Mouse (Mus musculus) neural tube, embryonic 14.5 days (tissue): ENCODE data around the gene Stox2. TPM values are rescaled to one million over a fixed set of nuclear protein-coding genes. Genes with fewer than 3 reads are reported as not detected.

Experiments used
- ATAC-seq: fragments of 200-750 bp; cut with Nextera tagmentation; 2 replicates; pipeline ENCODE4 v1.8.0; 2017; ENCODE audit warnings: low read depth, mild to moderate bottlenecking, moderate TSS enrichment, moderate library complexity
- H3K27ac ChIP-seq: fragments of 300-500 bp; sonication (generic); 2 replicates; pipeline ENCODE4 v1.5.1; 2014; ENCODE audit warnings: low read depth, mild to moderate bottlenecking, control low read depth, low read length, moderate library complexity, mixed read lengths
- H3K27me3 ChIP-seq: fragments of 300-500 bp; sonication (generic); 2 replicates; pipeline ENCODE4 v1.6.1; 2014; ENCODE audit warnings: low read length; ENCODE audit not compliant: control insufficient read depth, insufficient read depth
- H3K36me3 ChIP-seq: fragments of 300-500 bp; sonication (generic); 2 replicates; pipeline ENCODE4 v1.6.1; 2014; ENCODE audit warnings: low read length, mixed read lengths; ENCODE audit not compliant: control insufficient read depth, insufficient read depth
- H3K4me1 ChIP-seq: fragments of 300-500 bp; sonication (generic); 2 replicates; pipeline ENCODE4 v1.6.1; 2014; ENCODE audit warnings: low read length; ENCODE audit not compliant: control insufficient read depth, insufficient read depth
- H3K4me2 ChIP-seq: fragments of 300-500 bp; sonication (generic); 2 replicates; pipeline ENCODE4 v1.6.1; 2014; ENCODE audit warnings: mild to moderate bottlenecking, low read depth, low read length, control low read depth
- H3K4me3 ChIP-seq: fragments of 300-500 bp; sonication (generic); 2 replicates; pipeline ENCODE4 v1.5.1; 2014; ENCODE audit warnings: low read depth, low read length, control low read depth, mixed read lengths
- H3K9ac ChIP-seq: fragments of 300-500 bp; sonication (generic); replicated peaks from 2 replicates; pipeline ENCODE4 v1.6.1; 2014; ENCODE audit warnings: low read depth, mild to moderate bottlenecking, control low read depth, low read length, mixed read lengths
- H3K9me3 ChIP-seq: fragments of 300-500 bp; sonication (generic); 2 replicates; pipeline ENCODE4 v1.6.1; 2016; ENCODE audit warnings: low read length; ENCODE audit not compliant: control insufficient read depth
- WGBS: fragments of 180-500 bp; shearing (Covaris S2); extraction: QIAGEN DNeasy Blood & Tissue Kit; methylation state at CpG from one replicate; pipeline ENCODE4 v1.1.7; 2014; 5-methylcytosine and 5-hydroxymethylcytosine counted together
- polyA plus RNA-seq: library from polyadenylated mRNA; unstranded; fragments of >200 nt; fragmentation: Nextera tagmentation; extraction: Ambion mirVana; gene quantifications from 2 replicates; pipeline ENCODE4 v1.2.1, GENCODE M21; 2014

The Stox2 gene
- polyA plus RNA-seq, 1 experiment from 2014 or later = 49.7 TPM

DNA sequence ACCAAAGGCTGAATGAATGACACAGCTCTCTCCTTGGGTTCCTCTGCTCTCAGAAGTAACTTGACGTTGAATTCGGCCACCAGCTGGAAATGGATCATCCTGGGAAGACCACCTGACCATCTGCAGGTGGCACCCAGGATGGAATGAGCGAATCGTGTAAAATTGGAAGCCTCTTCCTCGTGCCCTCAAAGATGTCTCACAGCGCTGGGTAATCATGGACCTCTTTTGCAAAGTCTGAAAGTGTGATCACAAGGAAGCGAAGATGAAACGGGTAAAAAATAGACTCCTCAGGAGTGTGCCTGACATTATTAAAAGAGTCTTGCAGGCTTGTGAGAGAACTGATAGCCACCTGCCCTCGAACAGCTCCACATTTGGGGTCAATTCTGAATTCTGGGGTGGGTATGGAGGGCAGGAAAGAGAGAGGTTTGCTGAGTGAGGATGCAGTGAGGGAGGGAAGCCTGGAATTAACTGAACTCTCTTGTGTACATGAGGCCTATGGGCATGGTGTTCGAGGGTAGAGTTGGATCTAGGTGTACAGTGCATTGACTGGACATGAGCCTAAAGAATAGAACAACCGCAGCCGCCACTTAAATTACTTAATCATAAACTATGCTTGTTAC lies 160.0 kb downstream of the Stox2 start:
- peak overlapping the region; percentile 68 for H3K4me2 ChIP-seq
- no peak for ATAC-seq
- peaks cover 47% of the 10 kb centered on the region for H3K4me1 ChIP-seq
- no peaks in the 10 kb centered on the region for H3K27me3 ChIP-seq
- H3K27ac ChIP-seq = no peak overlapping the region
- H3K9ac ChIP-seq = peak overlapping the region; percentile 100
- WGBS = 34% methylated on average over 12 of the region's 12 CpGs
- no peaks in the 10 kb centered on the region for H3K9me3 ChIP-seq
- H3K4me3 ChIP-seq = peak overlapping the region; percentile 95
- no peaks in the 10 kb centered on the region for H3K36me3 ChIP-seq

GRCm38 (mm10) chr8:47285435-47285834 lies 160.7 kb downstream of the Stox2 start:
- Histone ChIP-seq H3K9me3 (no peaks in the 10 kb centered on the region), H3K4me1 (peaks cover 49% of the 10 kb centered on the region), H3K36me3 (no peaks in the 10 kb centered on the region), H3K4me2 (peak overlapping the region; percentile 68), H3K27ac (peak overlapping the region; percentile 30; the same call in 1 of the 2 replicates), H3K27me3 (no peaks in the 10 kb centered on the region), H3K4me3 (peak overlapping the region; percentile 95), H3K9ac (peak overlapping the region; percentile 8; the same call in 1 of the 2 replicates)
- no peak for ATAC-seq
- 21% methylated on average over 6 of the region's 6 CpGs for WGBS

DNA sequence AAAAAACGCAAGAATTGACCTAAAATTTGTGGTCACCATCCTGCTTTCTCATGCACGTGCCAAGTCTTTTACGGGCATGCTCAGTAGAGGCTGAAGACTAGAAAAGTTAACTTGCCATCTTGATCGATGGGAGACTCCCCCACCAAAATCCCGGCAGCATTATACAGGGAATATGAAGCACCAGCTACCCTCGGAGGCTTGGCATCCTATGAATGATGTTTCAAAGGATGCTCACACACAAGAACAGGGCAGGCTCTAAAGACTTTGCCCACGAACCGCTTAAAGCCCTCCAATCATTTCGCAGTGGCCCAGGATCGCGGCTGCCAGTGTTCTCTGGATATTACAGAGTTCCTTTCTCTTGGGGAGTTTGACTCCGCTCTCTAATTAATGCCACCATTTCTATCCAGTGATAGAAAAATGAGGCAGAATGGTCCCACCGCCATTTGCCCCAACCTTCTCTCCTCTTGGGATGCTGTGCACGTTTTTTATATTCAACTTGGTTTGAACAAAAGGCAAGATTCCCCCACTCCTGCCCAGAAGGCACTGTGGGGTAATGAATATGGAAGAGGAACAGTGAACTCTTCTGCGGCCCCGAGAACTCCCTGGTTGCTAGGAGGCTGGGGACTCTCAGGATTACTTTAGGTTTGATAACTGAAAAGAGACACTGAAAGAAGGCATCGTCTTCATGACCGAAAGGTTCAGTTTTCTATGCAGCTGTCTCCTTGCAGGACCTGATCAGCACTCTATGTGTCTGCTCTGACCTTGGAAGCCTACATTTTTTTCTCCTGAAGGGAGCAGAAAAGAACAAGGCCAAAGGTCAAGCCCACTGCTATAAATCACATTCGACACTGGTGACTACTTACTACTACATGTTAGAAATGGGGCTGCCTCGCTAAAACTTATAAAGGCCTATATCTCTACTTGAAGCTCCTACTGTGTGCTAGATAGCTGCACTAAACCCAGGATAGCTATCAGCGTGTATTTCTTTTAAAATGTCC lies 161.5 kb downstream of the Stox2 start:
- H3K4me1 ChIP-seq = peaks cover 49% of the 10 kb centered on the region
- peak overlapping the region; percentile 39; the same call in 1 of the 2 replicates for H3K9ac ChIP-seq
- H3K4me3 ChIP-seq = peak overlapping the region; percentile 95
- H3K27me3 ChIP-seq = no peaks in the 10 kb centered on the region
- 23% methylated on average over 21 of the region's 21 CpGs for WGBS
- H3K4me2 ChIP-seq = peak overlapping the region; percentile 68
- ATAC-seq = no peak
- H3K9me3 ChIP-seq = no peaks in the 10 kb centered on the region
- H3K27ac ChIP-seq = peak overlapping the region; percentile 58
- no peaks in the 10 kb centered on the region for H3K36me3 ChIP-seq

GRCm38 (mm10) chr8:47279898-47280297 lies 166.3 kb downstream of the Stox2 start:
- no peak for ATAC-seq
- Histone ChIP-seq H3K4me2 (no peak overlapping the region), H3K27me3 (no peaks in the 10 kb centered on the region), H3K4me3 (no peak overlapping the region), H3K4me1 (peaks cover 47% of the 10 kb centered on the region), H3K36me3 (no peaks in the 10 kb centered on the region), H3K27ac (no peak overlapping the region), H3K9ac (no peak overlapping the region), H3K9me3 (no peaks in the 10 kb centered on the region)
- WGBS = 40% methylated on average over 10 of the region's 10 CpGs

- H3K4me1 ChIP-seq = peaks cover 34% of the 10 kb centered on the region
- no peak overlapping the region for H3K4me3 ChIP-seq
- no peaks in the 10 kb centered on the region for H3K9me3 ChIP-seq
- no peak for ATAC-seq
- no peak overlapping the region for H3K27ac ChIP-seq
- no peaks in the 10 kb centered on the region for H3K27me3 ChIP-seq
- no peaks in the 10 kb centered on the region for H3K36me3 ChIP-seq
- H3K4me2 ChIP-seq = no peak overlapping the region
- H3K9ac ChIP-seq = no peak overlapping the region
- WGBS = 82% methylated on average over 3 of the region's 3 CpGs
Measured at GRCm38 (mm10) chr8:47278211-47278610, 168.0 kb downstream of the Stox2 start.

GRCm38 (mm10) chr8:47268931-47269330 lies 177.2 kb downstream of the Stox2 start:
- H3K36me3 ChIP-seq = no peaks in the 10 kb centered on the region
- H3K27ac ChIP-seq = no peak overlapping the region
- H3K4me1 ChIP-seq = peaks cover 13% of the 10 kb centered on the region
- no peak overlapping the region for H3K4me2 ChIP-seq
- WGBS = 85% methylated on average over 6 of the region's 6 CpGs
- ATAC-seq = no peak
- H3K9me3 ChIP-seq = no peaks in the 10 kb centered on the region
- H3K9ac ChIP-seq = no peak overlapping the region
- H3K27me3 ChIP-seq = no peaks in the 10 kb centered on the region
- no peak overlapping the region for H3K4me3 ChIP-seq

DNA sequence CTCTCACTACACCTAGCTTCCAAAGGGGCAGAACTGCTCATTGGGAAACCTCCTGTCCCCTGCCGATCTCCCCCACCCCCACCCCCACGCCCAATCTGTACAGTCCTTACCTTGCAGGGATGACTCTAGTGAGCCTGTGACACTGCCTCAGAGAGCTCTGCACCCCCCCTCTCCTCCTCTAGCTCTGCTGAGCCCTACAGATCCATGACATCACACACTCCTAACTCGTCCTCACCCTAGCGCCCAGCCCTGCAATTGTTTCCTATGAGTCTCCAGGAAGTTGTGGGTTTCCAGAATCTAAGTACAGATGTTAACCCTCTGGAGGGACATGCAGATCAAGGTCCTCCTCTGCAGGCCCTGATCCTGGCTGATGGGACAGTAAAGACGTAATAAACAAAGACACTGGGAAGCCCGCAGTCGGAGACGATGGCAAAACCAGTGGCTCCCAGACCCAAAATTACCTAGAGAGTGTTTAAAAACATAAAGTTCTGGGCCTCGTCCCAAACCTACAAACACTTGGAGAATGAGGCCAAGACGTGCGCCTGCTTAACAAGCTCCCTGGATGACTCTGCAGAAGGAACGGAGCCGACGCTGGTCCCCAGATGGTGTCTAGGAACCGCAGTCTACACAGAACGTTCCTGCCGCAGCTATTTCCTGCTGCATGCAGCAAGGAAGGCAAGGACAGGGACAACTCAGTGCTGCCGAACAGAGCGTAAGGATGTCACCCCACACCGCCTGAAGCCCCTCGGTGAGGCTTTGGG lies 177.9 kb downstream of the Stox2 start:
- H3K4me2 ChIP-seq = no peak overlapping the region
- H3K27ac ChIP-seq = no peak overlapping the region
- no peaks in the 10 kb centered on the region for H3K36me3 ChIP-seq
- H3K4me1 ChIP-seq = peaks cover 16% of the 10 kb centered on the region
- H3K9me3 ChIP-seq = no peaks in the 10 kb centered on the region
- no peak overlapping the region for H3K9ac ChIP-seq
- 68% methylated on average over 21 of the region's 21 CpGs for WGBS
- no peak overlapping the region for H3K4me3 ChIP-seq
- ATAC-seq = peak; percentile 62; the same call in 1 of the 2 replicates
- no peaks in the 10 kb centered on the region for H3K27me3 ChIP-seq

DNA sequence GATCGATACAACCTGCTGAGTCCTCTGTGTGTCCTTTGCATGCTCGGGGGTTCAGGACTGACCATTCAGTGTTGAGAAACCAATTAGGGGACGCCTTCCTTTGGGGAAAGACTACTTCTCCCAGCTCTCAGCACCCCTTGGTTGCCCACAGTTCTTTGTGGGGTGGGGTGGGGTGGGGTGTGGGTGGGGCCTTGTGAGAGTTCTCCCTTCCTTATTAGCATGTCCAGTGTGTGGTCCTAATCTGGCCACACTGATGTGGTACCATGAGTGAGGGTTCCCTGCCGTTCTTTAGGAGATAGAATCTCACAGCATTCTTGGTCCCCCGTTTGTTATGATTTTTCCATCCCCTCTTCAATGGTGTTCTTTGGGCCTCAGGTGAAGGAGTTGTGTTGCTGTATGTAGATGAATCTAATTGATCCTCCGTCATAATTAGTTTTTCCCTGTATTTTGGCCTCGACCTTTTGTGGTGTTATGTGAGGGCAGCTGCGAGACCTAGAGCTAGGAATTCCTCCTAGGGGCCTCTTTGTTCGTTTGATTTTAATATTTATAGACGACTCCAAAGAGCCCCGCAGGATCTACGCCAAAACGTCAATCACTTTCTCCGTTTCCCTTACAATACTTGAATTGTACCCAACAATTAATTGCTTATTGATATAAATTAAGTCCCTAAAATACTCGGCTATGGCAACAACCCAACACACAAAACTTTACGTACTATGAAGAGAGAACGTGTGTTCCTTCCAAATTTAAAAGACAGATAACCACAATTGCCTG lies 182.9 kb downstream of the Stox2 start:
- Histone ChIP-seq H3K27ac (no peak overlapping the region), H3K4me1 (peaks cover 15% of the 10 kb centered on the region), H3K9me3 (no peaks in the 10 kb centered on the region), H3K9ac (no peak overlapping the region), H3K27me3 (no peaks in the 10 kb centered on the region), H3K4me2 (no peak overlapping the region), H3K36me3 (no peaks in the 10 kb centered on the region), H3K4me3 (no peak overlapping the region)
- no peak for ATAC-seq
- WGBS = 44% methylated on average over 17 of the region's 17 CpGs
